Mouse (Mus musculus): ENCODE data around the gene Krt33a.

The Krt33a gene

DNA sequence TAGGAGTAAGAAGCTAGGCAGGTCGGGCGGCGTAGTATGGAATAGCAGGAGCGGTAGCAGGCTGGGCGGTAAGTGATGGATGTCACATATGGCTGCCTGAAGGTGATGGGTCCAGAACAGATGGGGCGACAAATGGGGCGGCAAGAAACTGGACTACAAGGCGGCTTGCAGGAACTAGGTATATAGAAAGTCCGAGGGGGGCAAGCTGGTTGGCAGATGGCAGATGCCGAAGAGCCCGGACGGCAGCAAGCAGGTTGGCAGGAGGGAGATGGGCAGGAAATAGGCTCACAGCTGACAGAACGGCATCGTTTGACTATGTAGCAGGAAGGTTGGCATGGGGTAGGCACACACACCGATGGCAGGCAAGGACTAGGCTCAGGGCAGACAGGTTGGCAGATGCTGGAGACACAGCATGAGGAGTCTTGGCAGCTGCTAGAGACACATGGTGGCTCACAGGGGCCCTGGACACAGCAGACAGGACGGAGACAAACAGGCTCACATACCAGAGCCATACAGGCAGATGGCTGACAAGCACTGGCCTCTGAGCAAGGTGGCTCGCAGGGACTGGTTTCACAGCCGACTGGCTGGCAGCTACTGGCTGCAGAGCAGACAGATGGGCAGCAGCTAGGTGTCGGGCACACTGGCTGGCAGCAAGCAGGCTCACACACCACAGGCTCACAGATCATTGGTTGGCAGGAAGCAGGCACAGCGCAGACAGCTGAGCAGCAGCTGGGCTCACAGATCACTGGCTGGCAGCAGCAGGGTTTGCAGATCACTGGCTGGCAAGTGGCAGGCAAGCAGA is 30.5 kb downstream of the Krt33a start:
- peak; percentile 88 for DNase-seq

DNA sequence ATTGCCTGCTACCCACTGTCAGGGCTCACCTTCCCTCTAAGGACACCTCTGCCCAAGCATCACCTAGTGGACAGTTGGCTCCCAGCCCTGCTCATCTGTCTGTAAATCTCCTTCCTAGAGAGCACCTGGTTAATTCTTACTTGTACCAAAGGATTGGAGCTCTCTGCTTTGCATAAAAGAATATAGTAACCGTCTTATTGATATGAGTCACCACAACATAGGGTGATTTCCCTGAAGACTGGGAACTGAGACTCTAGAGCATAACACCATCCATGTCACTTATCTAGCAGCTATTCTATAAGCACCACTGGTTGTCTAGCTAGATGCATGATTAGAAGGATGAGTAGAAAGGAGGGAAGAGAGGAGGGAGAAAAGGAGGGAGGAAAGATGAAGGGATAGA is 32.6 kb downstream of the Krt33a start:
- DNase-seq, result no peak

DNA sequence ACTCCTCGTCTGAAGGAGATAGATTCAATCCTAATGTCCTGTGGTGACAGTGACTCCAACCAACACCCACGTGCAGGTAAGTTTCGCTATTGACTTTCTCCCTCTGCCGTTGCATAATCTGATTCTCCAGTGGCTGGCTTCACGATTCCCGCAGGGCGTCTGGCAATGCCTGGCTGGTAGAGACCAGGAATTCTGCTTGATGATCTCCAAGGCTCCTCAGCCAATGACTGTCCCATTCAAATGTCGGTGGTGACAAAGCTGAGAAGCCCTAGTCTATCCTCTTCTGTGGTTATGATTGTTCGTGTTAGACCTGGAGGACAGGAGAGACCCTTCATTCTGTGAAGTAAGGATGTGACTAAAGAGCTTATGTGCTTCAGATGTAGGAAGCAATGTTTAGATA is 33.3 kb downstream of the Krt33a start:
- DNase-seq, result no peak

DNA sequence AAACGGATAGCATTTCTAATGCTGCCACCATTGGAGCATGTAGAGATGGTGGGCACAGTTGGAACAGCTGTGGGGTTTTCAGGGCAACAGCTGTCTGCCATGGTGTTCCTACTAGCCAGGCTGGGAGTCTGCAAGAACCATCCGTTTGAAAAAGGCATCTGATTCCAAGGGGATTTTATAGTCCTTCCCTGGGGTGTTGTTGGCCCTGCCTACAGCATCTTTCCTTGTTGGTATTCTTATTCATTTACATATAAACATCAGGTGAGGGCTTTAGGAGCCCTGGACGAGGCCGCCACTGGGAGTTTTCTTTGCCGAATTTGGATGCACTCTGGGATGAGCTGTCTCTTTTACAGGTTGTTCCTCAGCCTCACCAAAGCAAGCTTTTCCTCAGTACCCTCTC is 37.1 kb downstream of the Krt33a start, which contains the start of gene Krtap29-1:
Krtap29-1 (minus strand) TSS at position 101 of the 400 bp plus-strand sequence.
- no peak for DNase-seq

DNA sequence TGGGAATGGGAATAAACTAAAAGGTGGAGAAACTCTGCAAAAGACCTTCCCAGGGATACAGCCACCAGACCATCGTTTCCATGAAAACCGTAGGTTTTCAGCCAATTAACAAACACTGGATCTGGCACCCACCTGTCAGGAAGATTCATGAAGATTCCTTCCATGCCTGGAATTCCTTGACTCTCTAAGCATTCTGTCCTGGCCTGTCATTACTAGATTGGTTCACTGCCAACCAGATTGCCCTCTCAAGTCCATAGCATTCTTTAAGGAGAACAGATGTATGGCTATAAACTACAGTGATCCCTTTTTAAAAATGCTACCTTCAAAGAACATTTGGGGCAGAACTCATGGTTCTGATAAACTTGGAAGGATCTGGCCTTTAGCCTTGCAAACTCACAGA is 50.1 kb downstream of the Krt33a start:
- no peak for DNase-seq

DNA sequence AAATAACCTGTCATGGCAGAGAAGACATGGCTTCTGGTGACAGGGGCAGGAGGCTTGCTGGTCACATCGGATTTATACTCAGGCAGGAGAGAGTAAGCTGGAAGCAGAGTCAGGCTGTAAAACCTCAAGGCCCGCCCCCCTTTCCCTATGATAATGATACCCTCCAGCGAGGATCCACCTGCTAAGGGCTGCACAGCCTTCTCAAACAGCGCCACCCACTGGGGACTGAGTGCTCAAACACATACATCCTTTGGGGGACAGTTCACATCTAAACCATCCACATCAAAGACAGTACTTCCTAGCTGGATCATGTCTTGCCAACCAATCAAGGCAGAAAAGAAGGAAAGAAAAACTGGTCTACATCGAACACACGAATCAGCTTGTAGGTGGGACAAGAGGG is 51.8 kb downstream of the Krt33a start:
- DNase-seq, result no peak

All from cerebellum, adult 11 months (tissue).